Mouse (Mus musculus) midbrain, embryonic 15.5 days (tissue): ENCODE measurements around the gene Lcorl. TPM values are rescaled to one million over a fixed set of nuclear protein-coding genes. Genes with fewer than 3 reads are reported as not detected.
A peak's percentile ranks its signal among the peaks of the same experiment; 100 is the strongest.

Experiments used
- ATAC-seq: fragments of 200-750 bp; cut with Nextera tagmentation; replicated peaks from 2 replicates; pipeline ENCODE4 v1.8.0; 2017; ENCODE audit warnings: moderate TSS enrichment
- H3K27ac ChIP-seq: fragments of 300-500 bp; sonication (generic); 2 replicates; pipeline ENCODE4 v1.5.1; 2015; ENCODE audit warnings: mild to moderate bottlenecking, inconsistent platforms
- H3K27me3 ChIP-seq: fragments of 300-500 bp; sonication (generic); replicated peaks from 2 replicates; pipeline ENCODE4 v1.6.1; 2015; ENCODE audit warnings: inconsistent platforms
- H3K36me3 ChIP-seq: fragments of 300-500 bp; sonication (generic); replicated peaks from 2 replicates; pipeline ENCODE4 v1.6.1; 2015; ENCODE audit warnings: inconsistent platforms
- H3K4me1 ChIP-seq: fragments of 300-500 bp; sonication (generic); 2 replicates; pipeline ENCODE4 v1.6.1; 2015; ENCODE audit warnings: inconsistent platforms
- H3K4me2 ChIP-seq: fragments of 300-500 bp; sonication (generic); 2 replicates; pipeline ENCODE4 v1.6.1; 2015; ENCODE audit warnings: inconsistent platforms, mild to moderate bottlenecking, moderate library complexity
- H3K4me3 ChIP-seq: fragments of 300-500 bp; sonication (generic); 2 replicates; pipeline ENCODE4 v1.5.1; 2015; ENCODE audit warnings: mild to moderate bottlenecking, inconsistent platforms
- H3K9ac ChIP-seq: fragments of 300-500 bp; sonication (generic); 2 replicates; pipeline ENCODE4 v1.6.1; 2015; ENCODE audit warnings: mild to moderate bottlenecking, inconsistent platforms
- H3K9me3 ChIP-seq: fragments of 300-500 bp; sonication (generic); 2 replicates; pipeline ENCODE4 v1.6.1; 2016; ENCODE audit warnings: inconsistent platforms
- WGBS: fragments of 180-500 bp; shearing (Covaris S2); methylation state at CpG from one replicate; pipeline ENCODE4 v1.1.7; 2015; ENCODE audit warnings: mixed read lengths; 5-methylcytosine and 5-hydroxymethylcytosine counted together
- polyA plus RNA-seq: library from polyadenylated mRNA; unstranded; fragments of >200 nt; fragmentation: Nextera tagmentation; extraction: Ambion mirVana; gene quantifications from 2 replicates; pipeline ENCODE4 v1.2.1, GENCODE M21; 2015

Lcorl gene
- polyA plus RNA-seq, 1 experiment from 2014 or later, result 67.6 TPM

DNA sequence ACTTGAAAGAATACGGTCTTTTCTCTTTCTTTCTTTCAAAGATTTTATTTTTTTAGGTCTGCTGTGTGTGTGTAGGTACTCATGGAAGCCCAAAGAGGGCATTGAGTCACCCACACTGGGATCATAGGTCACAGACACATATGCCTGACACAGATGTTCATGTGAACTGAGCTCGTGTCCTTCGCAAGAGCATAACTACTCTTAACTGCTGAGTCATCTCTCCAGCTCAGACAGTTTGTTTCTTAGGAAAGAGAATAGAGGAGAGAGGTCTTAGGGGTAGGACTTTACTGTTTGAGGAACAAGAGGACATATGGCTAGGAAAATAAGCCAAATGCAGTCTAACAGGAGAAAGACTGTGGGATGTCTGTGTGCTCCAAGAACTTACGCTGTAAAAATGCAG lies 168.3 kb downstream of the Lcorl start:
- H3K27ac ChIP-seq, result no peak overlapping the region
- H3K4me3 ChIP-seq, result no peak overlapping the region
- no peaks in the 10 kb centered on the region for H3K36me3 ChIP-seq
- H3K9ac ChIP-seq, result no peak overlapping the region
- H3K27me3 ChIP-seq, result no peaks in the 10 kb centered on the region
- 93% methylated on average over 4 of the region's 4 CpGs for WGBS
- ATAC-seq, result no peak
- no peak overlapping the region for H3K4me2 ChIP-seq
- H3K4me1 ChIP-seq, result no peaks in the 10 kb centered on the region
- H3K9me3 ChIP-seq, result no peaks in the 10 kb centered on the region

DNA sequence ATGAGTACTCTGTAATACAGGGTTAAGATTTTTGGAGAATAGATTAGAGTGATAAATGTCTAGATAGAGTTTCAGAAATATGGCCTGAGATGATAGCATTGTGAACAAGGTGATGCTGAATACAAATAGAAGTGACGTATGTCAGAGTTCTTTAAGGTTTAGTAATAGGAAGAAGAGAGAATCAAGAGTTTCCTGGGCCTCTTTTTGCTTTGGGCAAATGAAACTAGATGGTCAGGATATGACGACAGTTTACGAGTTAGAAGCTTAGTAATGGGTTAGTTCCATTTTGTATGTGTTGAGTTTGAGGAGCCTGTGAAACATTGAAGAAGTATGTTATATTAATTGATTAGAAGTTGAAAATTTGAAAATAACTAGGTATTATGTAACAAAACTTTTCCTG lies 171.2 kb downstream of the Lcorl start:
- no peaks in the 10 kb centered on the region for H3K36me3 ChIP-seq
- no peaks in the 10 kb centered on the region for H3K9me3 ChIP-seq
- H3K27ac ChIP-seq, result no peak overlapping the region
- H3K9ac ChIP-seq, result no peak overlapping the region
- H3K4me2 ChIP-seq, result no peak overlapping the region
- 97% methylated on average over 3 of the region's 3 CpGs for WGBS
- no peaks in the 10 kb centered on the region for H3K27me3 ChIP-seq
- H3K4me1 ChIP-seq, result no peaks in the 10 kb centered on the region
- H3K4me3 ChIP-seq, result no peak overlapping the region
- ATAC-seq, result no peak

- WGBS, result 96% methylated on average over 2 of the region's 2 CpGs
- H3K27me3 ChIP-seq, result no peaks in the 10 kb centered on the region
Observed at GRCm38 (mm10) chr5:45685243-45685642, 172.2 kb downstream of the Lcorl start.

GRCm38 (mm10) chr5:45683388-45683787 lies 174.0 kb downstream of the Lcorl start:
- H3K4me1 ChIP-seq, result no peaks in the 10 kb centered on the region
- H3K27ac ChIP-seq, result no peak overlapping the region
- no peak overlapping the region for H3K4me2 ChIP-seq
- ATAC-seq, result no peak
- no peaks in the 10 kb centered on the region for H3K27me3 ChIP-seq
- 84% methylated on average over 1 of the region's 1 CpGs for WGBS
- H3K9me3 ChIP-seq, result no peaks in the 10 kb centered on the region
- H3K4me3 ChIP-seq, result no peak overlapping the region
- no peaks in the 10 kb centered on the region for H3K36me3 ChIP-seq
- H3K9ac ChIP-seq, result no peak overlapping the region

More at GRCm38 (mm10) chr5:45685243-45685642, 172.2 kb downstream of the Lcorl start:
- H3K4me3 ChIP-seq, result no peak overlapping the region
- no peak overlapping the region for H3K4me2 ChIP-seq
- H3K4me1 ChIP-seq, result no peaks in the 10 kb centered on the region
- no peak for ATAC-seq
- no peak overlapping the region for H3K9ac ChIP-seq
- H3K27ac ChIP-seq, result no peak overlapping the region
- H3K36me3 ChIP-seq, result no peaks in the 10 kb centered on the region
- H3K9me3 ChIP-seq, result no peaks in the 10 kb centered on the region

- H3K9ac ChIP-seq, result no peak overlapping the region
- no peaks in the 10 kb centered on the region for H3K27me3 ChIP-seq
- no peaks in the 10 kb centered on the region for H3K4me1 ChIP-seq
- H3K27ac ChIP-seq, result no peak overlapping the region
- H3K4me2 ChIP-seq, result no peak overlapping the region
- H3K36me3 ChIP-seq, result no peaks in the 10 kb centered on the region
- H3K4me3 ChIP-seq, result no peak overlapping the region
- H3K9me3 ChIP-seq, result no peaks in the 10 kb centered on the region
- no peak for ATAC-seq
Observed at GRCm38 (mm10) chr5:45679955-45680354, 177.5 kb downstream of the Lcorl start.

GRCm38 (mm10) chr5:45677639-45678038 lies 179.8 kb downstream of the Lcorl start:
- H3K4me3 ChIP-seq, result no peak overlapping the region
- no peaks in the 10 kb centered on the region for H3K36me3 ChIP-seq
- H3K4me1 ChIP-seq, result no peaks in the 10 kb centered on the region
- ATAC-seq, result no peak
- no peak overlapping the region for H3K9ac ChIP-seq
- H3K27ac ChIP-seq, result no peak overlapping the region
- WGBS, result 86% methylated on average over 4 of the region's 4 CpGs
- H3K27me3 ChIP-seq, result no peaks in the 10 kb centered on the region
- no peaks in the 10 kb centered on the region for H3K9me3 ChIP-seq
- H3K4me2 ChIP-seq, result no peak overlapping the region

GRCm38 (mm10) chr5:45675032-45675431 lies 182.4 kb downstream of the Lcorl start:
- Histone ChIP-seq H3K9me3 (no peaks in the 10 kb centered on the region), H3K36me3 (no peaks in the 10 kb centered on the region), H3K4me1 (peaks cover 5% of the 10 kb centered on the region), H3K4me2 (no peak overlapping the region), H3K27ac (no peak overlapping the region), H3K9ac (no peak overlapping the region), H3K4me3 (no peak overlapping the region), H3K27me3 (no peaks in the 10 kb centered on the region)
- WGBS, result 95% methylated on average over 1 of the region's 1 CpGs
- ATAC-seq, result no peak

GRCm38 (mm10) chr5:45670894-45671494 lies 186.4 kb downstream of the Lcorl start:
- Histone ChIP-seq H3K36me3 (no peaks in the 10 kb centered on the region), H3K9ac (no peak overlapping the region), H3K9me3 (no peaks in the 10 kb centered on the region), H3K4me2 (peak overlapping the region; percentile 100; the same call in 1 of the 2 replicates), H3K27ac (no peak overlapping the region), H3K4me1 (peaks cover 12% of the 10 kb centered on the region), H3K4me3 (no peak overlapping the region), H3K27me3 (no peaks in the 10 kb centered on the region)
- ATAC-seq, result no peak
- WGBS, result 54% methylated on average over 5 of the region's 5 CpGs

DNA sequence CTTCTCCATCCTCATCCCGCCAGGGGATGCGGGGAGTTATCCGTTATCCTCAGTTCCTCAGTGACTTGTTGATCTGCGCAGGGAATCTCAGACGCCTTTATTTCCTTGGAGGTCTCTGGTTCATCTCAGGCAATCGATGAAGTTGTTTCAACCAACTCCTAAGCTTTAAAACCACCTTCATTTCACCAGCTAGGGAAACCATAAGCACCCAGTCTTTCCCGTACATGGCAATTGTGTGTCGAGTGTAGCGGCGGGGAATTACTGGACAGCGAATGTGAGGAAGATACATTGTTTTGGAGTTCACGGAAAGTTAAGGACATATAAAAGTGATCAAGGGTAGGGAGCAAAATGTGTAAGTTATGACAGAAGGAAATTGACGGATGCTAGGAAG lies 187.1 kb downstream of the Lcorl start:
- peak overlapping the region; percentile 100 for H3K4me2 ChIP-seq
- 1% methylated on average over 13 of the region's 13 CpGs for WGBS
- no peaks in the 10 kb centered on the region for H3K27me3 ChIP-seq
- H3K9me3 ChIP-seq, result no peaks in the 10 kb centered on the region
- no peaks in the 10 kb centered on the region for H3K36me3 ChIP-seq
- ATAC-seq, result no peak
- peak overlapping the region; percentile 45 for H3K9ac ChIP-seq
- no peak overlapping the region for H3K27ac ChIP-seq
- H3K4me1 ChIP-seq, result peaks cover 12% of the 10 kb centered on the region
- peak overlapping the region; percentile 94 for H3K4me3 ChIP-seq

GRCm38 (mm10) chr5:45669598-45670279 lies 187.7 kb downstream of the Lcorl start, which contains the start of gene Ncapg:
Gene Ncapg (plus strand): TSS chr5:45669919.
- Histone ChIP-seq H3K9ac (peak within 1 kb of the TSS; percentile 85), H3K27ac (peak within 1 kb of the TSS; percentile 82), H3K27me3 (no peaks in the 10 kb centered on the region), H3K4me1 (peaks cover 12% of the 10 kb centered on the region), H3K4me2 (peak within 1 kb of the TSS; percentile 100), H3K36me3 (no peaks in the 10 kb centered on the region), H3K9me3 (no peaks in the 10 kb centered on the region), H3K4me3 (peak within 1 kb of the TSS; percentile 94)
- WGBS, result under 1% methylated on average over 66 of the region's 66 CpGs
- peak; percentile 100 for ATAC-seq

- Histone ChIP-seq H3K4me3 (peak overlapping the region; percentile 94), H3K27me3 (no peaks in the 10 kb centered on the region), H3K9me3 (no peaks in the 10 kb centered on the region), H3K27ac (peak overlapping the region; percentile 82), H3K9ac (peak overlapping the region; percentile 85), H3K36me3 (no peaks in the 10 kb centered on the region), H3K4me2 (peak overlapping the region; percentile 100), H3K4me1 (peaks cover 12% of the 10 kb centered on the region)
- ATAC-seq, result peak; percentile 84
- under 1% methylated on average over 27 of the region's 27 CpGs for WGBS
Observed at GRCm38 (mm10) chr5:45669234-45669597, 188.2 kb downstream of the Lcorl start.

DNA sequence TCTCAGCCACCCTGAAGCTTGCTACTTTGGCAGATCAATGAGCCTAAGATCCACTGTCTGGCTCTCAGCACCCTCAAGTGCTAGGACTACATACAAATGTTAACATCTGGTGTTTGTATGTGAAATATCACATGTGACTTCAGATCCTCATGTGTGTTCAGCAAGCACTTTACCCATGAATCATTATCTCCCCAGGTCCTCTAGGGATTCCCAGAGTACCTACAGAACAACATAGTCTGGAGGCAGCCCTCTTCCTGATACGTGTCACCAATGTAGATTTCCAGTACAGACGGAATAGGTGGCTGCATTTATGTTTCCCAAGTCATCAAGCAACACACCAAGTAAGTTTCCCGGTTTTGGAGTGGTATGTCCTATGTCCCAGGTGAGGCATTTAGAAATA lies 188.6 kb downstream of the Lcorl start:
- Histone ChIP-seq H3K9ac (peak overlapping the region; percentile 85), H3K27ac (peak overlapping the region; percentile 82; the same call in 1 of the 2 replicates), H3K9me3 (no peaks in the 10 kb centered on the region), H3K4me3 (peak overlapping the region; percentile 94), H3K4me2 (peak overlapping the region; percentile 100), H3K36me3 (no peaks in the 10 kb centered on the region), H3K27me3 (no peaks in the 10 kb centered on the region), H3K4me1 (peaks cover 12% of the 10 kb centered on the region)
- under 1% methylated on average over 3 of the region's 3 CpGs for WGBS
- peak; percentile 28 for ATAC-seq

DNA sequence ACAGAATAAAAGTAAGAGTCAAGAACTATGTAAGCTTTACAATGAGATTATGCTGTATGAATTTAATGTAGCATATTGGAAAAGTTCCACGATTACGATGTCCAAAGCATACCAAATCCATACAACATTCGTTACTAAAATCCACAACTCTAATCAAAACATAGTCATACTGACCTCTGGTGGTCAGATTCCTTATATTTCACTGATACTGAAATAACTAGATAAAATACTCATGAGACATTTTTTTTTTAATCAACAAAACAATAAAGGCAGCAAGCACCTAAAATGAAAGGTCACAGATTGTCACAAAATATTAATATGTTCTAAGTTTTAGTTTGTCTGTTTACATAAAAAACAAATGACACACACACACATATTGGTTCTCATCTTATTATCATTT lies 189.1 kb downstream of the Lcorl start:
- Histone ChIP-seq H3K9ac (no peak overlapping the region), H3K9me3 (no peaks in the 10 kb centered on the region), H3K4me3 (no peak overlapping the region), H3K27ac (no peak overlapping the region), H3K4me1 (peaks cover 12% of the 10 kb centered on the region), H3K4me2 (peak overlapping the region; percentile 100), H3K36me3 (no peaks in the 10 kb centered on the region), H3K27me3 (no peaks in the 10 kb centered on the region)
- 11% methylated on average over 3 of the region's 3 CpGs for WGBS
- ATAC-seq, result no peak
